Mouse (Mus musculus): ENCODE data around the gene Ankrd36.

Ankrd36 gene

GRCm38 (mm10) chr11:5691775-5692174, 122.3 kb downstream of the Ankrd36 start:
- DNase-seq: peak; percentile 36

GRCm38 (mm10) chr11:5700808-5701207, 131.3 kb downstream of the Ankrd36 start:
- DNase-seq: no peak

- no peak for DNase-seq
Measured at GRCm38 (mm10) chr11:5701300-5701699, 131.8 kb downstream of the Ankrd36 start.

GRCm38 (mm10) chr11:5701821-5702220, 132.3 kb downstream of the Ankrd36 start:
- DNase-seq: no peak

- DNase-seq: no peak
Measured at GRCm38 (mm10) chr11:5702271-5702956, 132.9 kb downstream of the Ankrd36 start.

GRCm38 (mm10) chr11:5702957-5703332, 133.5 kb downstream of the Ankrd36 start:
- DNase-seq: no peak

- no peak for DNase-seq
Measured at GRCm38 (mm10) chr11:5703341-5703740, 133.9 kb downstream of the Ankrd36 start.

- no peak for DNase-seq
Measured at GRCm38 (mm10) chr11:5705972-5706371, 136.5 kb downstream of the Ankrd36 start.

- peak; percentile 55 for DNase-seq
Measured at GRCm38 (mm10) chr11:5706874-5707529, 137.5 kb downstream of the Ankrd36 start.

GRCm38 (mm10) chr11:5707530-5708353, 138.3 kb downstream of the Ankrd36 start:
- DNase-seq: peak; percentile 92

GRCm38 (mm10) chr11:5715179-5715578, 145.7 kb downstream of the Ankrd36 start:
- DNase-seq: no peak

GRCm38 (mm10) chr11:5715630-5716105, 146.2 kb downstream of the Ankrd36 start, which contains the start of gene Mrps24:
Mrps24 (minus strand) TSS chr11:5715680.
- DNase-seq: no peak

- DNase-seq: no peak
Measured at GRCm38 (mm10) chr11:5716246-5716645, 146.8 kb downstream of the Ankrd36 start.

- DNase-seq: no peak
Measured at GRCm38 (mm10) chr11:5716938-5717705, 147.6 kb downstream of the Ankrd36 start.

- DNase-seq: no peak
Measured at GRCm38 (mm10) chr11:5718611-5719354, 149.3 kb downstream of the Ankrd36 start.

- no peak for DNase-seq
Measured at GRCm38 (mm10) chr11:5729582-5729981, 160.1 kb downstream of the Ankrd36 start.

GRCm38 (mm10) chr11:5732401-5732800, 162.9 kb downstream of the Ankrd36 start:
- no peak for DNase-seq

GRCm38 (mm10) chr11:5734323-5734722, 164.8 kb downstream of the Ankrd36 start:
- DNase-seq: no peak

- DNase-seq: no peak
Measured at GRCm38 (mm10) chr11:5737137-5737536, 167.7 kb downstream of the Ankrd36 start.

All from thymus, postnatal 14 days (tissue).